ENCODE assay signal across 8 mouse cellular contexts in the genomic region with DNA sequence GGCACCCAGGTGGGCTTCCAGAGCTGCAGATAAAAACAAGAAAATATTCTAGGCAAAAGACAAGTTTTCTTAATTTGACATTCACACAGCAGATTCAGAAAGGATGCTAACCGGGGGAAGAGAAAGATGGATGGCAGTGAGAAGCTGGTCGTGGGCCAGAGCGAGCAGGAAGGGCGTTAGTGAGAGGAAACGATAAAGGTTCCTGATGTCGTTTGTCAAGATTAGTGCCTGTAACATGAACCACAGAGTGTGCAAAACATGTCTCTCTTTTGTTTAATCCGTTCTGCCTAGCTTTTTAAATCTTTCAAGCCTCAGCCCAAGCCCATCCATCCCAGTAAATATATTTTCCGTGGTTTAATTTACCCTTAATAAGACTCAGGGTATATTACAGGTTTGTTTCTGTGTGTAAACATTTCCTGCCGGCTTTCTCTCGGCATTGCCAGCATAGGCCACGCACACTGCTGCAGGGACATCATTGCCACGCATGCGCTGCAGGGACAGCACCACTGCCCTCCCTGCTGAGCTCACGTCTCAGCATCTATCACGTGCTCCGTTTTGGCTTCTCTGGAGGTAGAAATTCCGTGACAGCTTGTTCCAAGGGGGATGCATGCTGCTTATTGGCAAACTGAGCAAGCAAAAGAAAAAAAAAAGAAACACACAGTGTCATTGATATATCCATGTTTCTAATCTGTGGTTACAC.
A peak's percentile ranks its signal among the peaks of the same experiment; 100 is the strongest.
DNase-seq lines count a peak whose midpoint lies in the region; ATAC-seq and TF ChIP-seq lines count a peak whose summit lies in the region.

No protein-coding gene starts in this region.

- H3K4me1 ChIP-seq in heart, postnatal 0 days (ENCODE audit: control insufficient read depth, insufficient read depth), result peaks cover 35% of the 10 kb centered on the region

- H3K9ac ChIP-seq in heart, postnatal 0 days (replicated peaks; ENCODE audit: low read depth, low read length), result no peak overlapping the region

- H3K4me3 ChIP-seq in heart, postnatal 0 days (ENCODE audit: low read depth, low read length), result no peak overlapping the region

- H3K9me3 ChIP-seq in heart, postnatal 0 days (replicated peaks; ENCODE audit: control insufficient read depth, low read length), result no peaks in the 10 kb centered on the region

- ATAC-seq in heart, postnatal 0 days (ENCODE audit: insufficient read depth, low read depth), result peak; percentile 32; the same call in 1 of the 2 replicates

- WGBS in heart, postnatal 0 days, result 44% methylated on average over 17 of the region's 17 CpGs

- no peak for TF ChIP-seq EP300 in heart, postnatal 0 days (IDR thresholded peaks at IDR 0.05; ENCODE audit: low read depth)

- TF ChIP-seq CTCF in heart, postnatal 0 days (IDR thresholded peaks at IDR 0.05; ENCODE audit: low read depth), result no peak

- peak overlapping the region; percentile 75 for H3K27ac ChIP-seq in heart, postnatal 0 days (ENCODE audit: low read depth)

- H3K36me3 ChIP-seq in heart, postnatal 0 days (replicated peaks; ENCODE audit: control insufficient read depth, insufficient read depth, low read length), result peaks cover 13% of the 10 kb centered on the region; the same call in 1 of the 2 replicates

- peak; percentile 42 to 57 for DNase-seq in heart, adult 18-20 months
- no peak for DNase-seq in heart, adult 8-10 months (ENCODE audit: low spot score)
- DNase-seq in brain, embryonic 18.5 days (ENCODE audit: low read depth, low spot score), result peak; percentile 64
- DNase-seq in heart, postnatal 0 days (ENCODE audit: low spot score), result peak; percentile 38
- peak; percentile 35 for DNase-seq in layer of hippocampus, adult 9-10 months (ENCODE audit: low spot score)
- DNase-seq in lung, postnatal 4 days, result peak; percentile 49 to 65
- no peak for DNase-seq in adrenal gland, adult 8-10 months
- DNase-seq in thymus, postnatal 4 days, result no peak

- no peaks in the 10 kb centered on the region for H3K27me3 ChIP-seq in heart, postnatal 0 days (ENCODE audit: control insufficient read depth, insufficient read depth, low read length)

- H3K4me2 ChIP-seq in heart, postnatal 0 days (ENCODE audit: low read depth, low read length), result 0 out of 2 replicates have a peak overlapping the region, but pooled peaks have one; percentile 31

Comparison
In these comparisons a context has a peak if more than half of its experiments do, and no peak if none do; other contexts are left out.
1. DNase-seq: peak in heart, adult 18-20 months (2 of 2), brain, embryonic 18.5 days (single experiment), heart, postnatal 0 days (single experiment), layer of hippocampus, adult 9-10 months (single experiment) and lung, postnatal 4 days (2 of 2); none in heart, adult 8-10 months (single experiment), adrenal gland, adult 8-10 months (single experiment) and thymus, postnatal 4 days (single experiment).